Mouse (Mus musculus): ENCODE measurements around the gene Cbr2. TPM values are rescaled to one million over a fixed set of nuclear protein-coding genes. Genes with fewer than 3 reads are reported as not detected.
"Not testable (repeated sequence)": the region's sequence is repeated elsewhere in the genome, so short reads cannot be mapped to it uniquely, and the experiment has no call there.

Cbr2 gene
- polyA plus RNA-seq, 2 experiments: 0.20 TPM; not detected in 1

DNA sequence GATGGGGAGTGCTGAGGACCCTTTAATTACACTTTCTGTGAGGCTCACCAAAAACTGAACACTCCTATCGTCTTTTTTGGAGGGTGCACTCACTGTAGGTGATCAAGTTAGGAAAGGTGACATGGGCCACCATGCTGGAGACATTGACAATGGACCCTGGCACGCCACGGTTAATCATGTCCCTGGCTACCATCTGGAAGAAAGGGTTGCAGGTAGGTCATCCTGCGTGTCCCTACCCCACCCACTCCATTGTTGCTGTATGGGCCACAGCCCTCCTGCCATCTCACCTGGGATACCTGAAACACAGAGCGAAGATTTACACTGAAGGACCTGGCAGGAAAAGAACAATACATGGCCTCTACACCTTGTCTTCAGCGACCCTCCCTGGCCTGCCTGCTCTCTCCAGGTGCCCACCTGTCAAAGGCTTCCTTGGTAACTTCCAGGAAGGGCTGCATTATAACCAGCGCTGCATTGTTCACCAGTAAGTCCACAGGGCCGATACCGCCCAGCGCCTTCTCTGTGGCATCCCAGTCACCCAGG is 1.5 kb downstream of the Cbr2 start:
- Histone ChIP-seq H3K4me3 (ENCODE audit: insufficient read depth in 1 of 2, low read depth in 2 of 2, low read length in 2 of 2) (no peak overlapping the region), H3K4me1 (replicated peaks; ENCODE audit: control insufficient read depth in 2 of 2, insufficient read depth in 2 of 2, low read length in 1 of 2) (peaks cover 0 to 6% of the 10 kb centered on the region in 2 experiments; a peak in 2 of 4 replicates), H3K9me3 (ENCODE audit: control insufficient read depth, low read length) (no peaks in the 10 kb centered on the region), H3K36me3 (replicated peaks; ENCODE audit: control insufficient read depth, insufficient read depth, low read depth) (no peaks in the 10 kb centered on the region), H3K27ac (no peak overlapping the region), H3K27me3 (ENCODE audit: control insufficient read depth, insufficient read depth, low read length) (no peaks in the 10 kb centered on the region), H3K9ac (replicated peaks) (no peak overlapping the region), H3K4me2 (ENCODE audit: low read depth) (no peak overlapping the region)
- WGBS (ENCODE audit: insufficient replicate concordance): 68% methylated on average over 10 of the region's 10 CpGs
- TF ChIP-seq CTCF (IDR thresholded peaks at IDR 0.05; ENCODE audit: low read depth): no peak
- TF ChIP-seq EP300 (IDR thresholded peaks at IDR 0.05; ENCODE audit: low read depth): no peak
- ATAC-seq (ENCODE audit: insufficient read depth) (no peak), DNase-seq (ENCODE audit: low read depth in 3 of 3, low spot score in 3 of 3) (no peak)

DNA sequence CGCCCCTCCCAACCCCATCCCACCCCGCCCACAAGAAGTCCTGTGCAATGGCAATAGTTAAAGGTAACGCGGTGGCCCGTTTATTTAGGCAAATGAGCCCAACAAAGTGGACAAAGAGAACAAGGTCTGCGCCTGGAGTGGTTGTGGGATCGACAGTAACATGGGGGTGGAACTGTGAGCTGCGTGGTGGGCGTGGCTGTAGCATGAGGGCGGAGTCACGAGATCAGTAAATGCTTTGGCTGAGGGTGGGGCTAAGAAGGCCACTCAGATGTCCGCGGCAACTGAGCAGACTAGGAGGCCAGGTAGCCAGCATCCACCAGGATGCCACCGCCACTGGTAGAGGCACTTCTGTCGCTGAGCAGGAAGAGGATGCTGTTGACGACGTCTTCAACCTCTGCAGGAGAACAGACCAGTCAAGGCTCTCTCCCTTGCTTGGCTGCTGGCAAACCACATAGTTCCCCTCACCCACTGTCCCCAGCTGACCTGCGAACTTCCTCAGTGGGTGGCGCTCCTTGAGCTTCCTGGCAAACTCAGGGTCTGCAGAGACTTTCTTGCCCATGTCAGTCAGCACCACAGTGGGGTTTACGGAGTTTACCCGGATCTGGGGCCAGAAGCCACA is 2.4 kb downstream of the Cbr2 start:
- DNase-seq (ENCODE audit: low read depth in 3 of 3, low spot score in 3 of 3) (peak in 1 of 3 experiments; percentile 47), ATAC-seq (ENCODE audit: insufficient read depth) (peak; percentile 24; the same call in 1 of the 2 replicates)
- H3K27me3 ChIP-seq (ENCODE audit: control insufficient read depth, insufficient read depth, low read length); H3K27ac ChIP-seq; H3K36me3 ChIP-seq (replicated peaks; ENCODE audit: control insufficient read depth, insufficient read depth, low read depth); H3K4me1 ChIP-seq (replicated peaks; ENCODE audit: control insufficient read depth in 2 of 2, insufficient read depth in 2 of 2, low read length in 1 of 2); H3K9ac ChIP-seq (replicated peaks); H3K9me3 ChIP-seq (ENCODE audit: control insufficient read depth, low read length): not testable (repeated sequence)
- WGBS (ENCODE audit: insufficient replicate concordance): 3% methylated on average over 17 of the region's 21 CpGs
- peak overlapping the region; percentile 43 for H3K4me2 ChIP-seq (ENCODE audit: low read depth)
- H3K4me3 ChIP-seq (ENCODE audit: insufficient read depth in 1 of 2, low read depth in 2 of 2, low read length in 2 of 2): 0 out of 4 replicates have a peak overlapping the region, but pooled peaks of 1 of the 2 experiments have one; percentile 6

DNA sequence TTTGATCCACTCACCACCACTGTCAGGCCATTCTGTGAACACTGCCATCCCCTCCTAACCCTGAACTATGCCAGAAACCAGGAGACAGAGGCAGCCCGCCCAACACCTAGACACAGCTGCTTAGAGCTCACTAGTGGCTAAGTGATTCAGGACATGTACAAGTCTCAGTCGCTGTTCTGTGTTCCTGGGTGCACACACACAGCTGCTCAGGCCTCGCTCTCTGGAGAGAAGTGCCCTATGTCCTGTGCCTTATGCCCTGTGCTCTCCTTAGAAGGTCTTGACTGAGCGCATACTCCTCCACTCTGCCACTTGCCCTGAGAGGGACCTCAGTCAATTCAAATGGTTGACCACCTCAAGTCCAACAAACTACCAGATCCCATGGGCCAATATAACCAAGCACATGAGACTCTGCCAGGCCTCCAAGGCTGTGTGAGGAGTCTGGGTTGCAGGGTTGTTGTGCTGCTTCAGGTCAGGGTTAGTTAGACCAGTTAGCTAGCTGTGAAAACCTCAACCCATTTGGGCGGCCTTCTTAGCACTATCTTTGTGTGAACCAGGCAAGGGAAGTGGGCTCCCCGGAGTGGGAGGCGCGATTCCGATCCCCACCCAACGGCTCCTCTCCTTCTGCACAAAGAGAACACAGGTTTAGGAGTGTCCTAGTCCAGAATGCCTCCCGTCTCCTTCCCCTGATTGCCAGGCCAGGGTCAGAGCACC is 3.2 kb downstream of the Cbr2 start:
- 66% methylated on average over 11 of the region's 11 CpGs for WGBS (ENCODE audit: insufficient replicate concordance)
- Histone ChIP-seq H3K9ac (replicated peaks) (no peak overlapping the region), H3K4me1 (replicated peaks; ENCODE audit: control insufficient read depth in 2 of 2, insufficient read depth in 2 of 2, low read length in 1 of 2) (peaks cover 0 to 6% of the 10 kb centered on the region in 2 experiments; a peak in 2 of 4 replicates), H3K4me2 (ENCODE audit: low read depth) (peak overlapping the region; percentile 43; the same call in 1 of the 2 replicates), H3K9me3 (ENCODE audit: control insufficient read depth, low read length) (no peaks in the 10 kb centered on the region), H3K27ac (no peak overlapping the region), H3K27me3 (ENCODE audit: control insufficient read depth, insufficient read depth, low read length) (no peaks in the 10 kb centered on the region), H3K4me3 (ENCODE audit: insufficient read depth in 1 of 2, low read depth in 2 of 2, low read length in 2 of 2) (no peak overlapping the region), H3K36me3 (replicated peaks; ENCODE audit: control insufficient read depth, insufficient read depth, low read depth) (no peaks in the 10 kb centered on the region)
- ATAC-seq (ENCODE audit: insufficient read depth) (no peak), DNase-seq (ENCODE audit: low read depth in 3 of 3, low spot score in 3 of 3) (no peak)
- no peak for TF ChIP-seq EP300 (IDR thresholded peaks at IDR 0.05; ENCODE audit: low read depth)
- no peak for TF ChIP-seq CTCF (IDR thresholded peaks at IDR 0.05; ENCODE audit: low read depth)

DNA sequence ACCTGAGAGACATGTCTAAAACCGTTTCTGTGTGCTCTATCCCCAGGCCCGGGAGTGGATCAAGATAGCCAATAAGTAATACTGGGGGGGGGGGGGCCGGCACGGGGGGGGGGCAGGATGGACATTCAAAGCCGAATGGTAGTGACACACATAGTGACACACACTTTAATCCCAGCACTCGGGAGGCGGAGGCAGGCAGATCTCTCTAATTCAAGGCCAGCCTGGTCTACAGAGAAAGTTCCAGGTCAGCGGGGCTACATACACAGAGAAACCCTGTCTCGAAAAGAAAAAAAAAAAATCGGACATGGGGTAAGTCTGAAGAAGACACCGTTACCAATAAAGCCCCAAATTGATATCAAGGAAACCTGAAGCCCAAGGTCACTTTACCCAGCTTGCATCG is 4.3 kb downstream of the Cbr2 start:
- DNase-seq (ENCODE audit: low read depth in 3 of 3, low spot score in 3 of 3) (no peak), ATAC-seq (ENCODE audit: insufficient read depth) (no peak)
- H3K4me2 ChIP-seq (ENCODE audit: low read depth): peak overlapping the region; percentile 79
- H3K9ac ChIP-seq (replicated peaks): no peak overlapping the region; the same call in 1 of the 2 replicates
- peaks cover 0 to 6% of the 10 kb centered on the region in 2 experiments; a peak in 2 of 4 replicates for H3K4me1 ChIP-seq (replicated peaks; ENCODE audit: control insufficient read depth in 2 of 2, insufficient read depth in 2 of 2, low read length in 1 of 2)
- no peak for TF ChIP-seq EP300 (IDR thresholded peaks at IDR 0.05; ENCODE audit: low read depth)
- TF ChIP-seq CTCF (IDR thresholded peaks at IDR 0.05; ENCODE audit: low read depth): no peak
- H3K27ac ChIP-seq: no peak overlapping the region
- no peaks in the 10 kb centered on the region for H3K36me3 ChIP-seq (replicated peaks; ENCODE audit: control insufficient read depth, insufficient read depth, low read depth)
- H3K9me3 ChIP-seq (ENCODE audit: control insufficient read depth, low read length): no peaks in the 10 kb centered on the region
- H3K4me3 ChIP-seq (ENCODE audit: insufficient read depth in 1 of 2, low read depth in 2 of 2, low read length in 2 of 2): no peak overlapping the region
- peaks cover 3% of the 10 kb centered on the region; the same call in 1 of the 2 replicates for H3K27me3 ChIP-seq (ENCODE audit: control insufficient read depth, insufficient read depth, low read length)
- WGBS (ENCODE audit: insufficient replicate concordance): 45% methylated on average over 12 of the region's 12 CpGs

DNA sequence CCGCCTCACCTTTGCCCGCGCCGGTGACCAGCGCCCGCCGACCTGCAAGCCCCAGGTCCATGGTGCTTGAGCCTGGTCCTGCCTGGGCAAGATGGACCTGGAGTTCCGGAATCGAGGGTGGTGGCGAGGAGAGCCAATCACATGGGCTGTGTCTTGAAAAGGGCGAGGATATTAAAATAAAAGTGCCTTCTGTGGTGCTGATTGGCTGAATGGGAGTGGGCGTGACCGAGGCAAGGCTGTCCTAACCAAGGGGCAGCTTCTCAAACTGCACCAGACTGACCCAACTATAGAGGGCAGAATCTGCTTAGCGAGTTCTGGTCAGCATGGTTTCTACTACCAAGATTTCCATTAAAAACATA is 4.8 kb downstream of the Cbr2 start, which contains the start of gene Dcxr:
Dcxr (minus strand) TSS at position 113 of the 359 bp plus-strand sequence.
- peak within 1 kb of the TSS; percentile 49 for H3K9ac ChIP-seq (replicated peaks)
- peak within 1 kb of the TSS; percentile 46 to 62 for H3K4me3 ChIP-seq (ENCODE audit: insufficient read depth in 1 of 2, low read depth in 2 of 2, low read length in 2 of 2)
- TF ChIP-seq CTCF (IDR thresholded peaks at IDR 0.05; ENCODE audit: low read depth) (peak; percentile 50), EP300 (IDR thresholded peaks at IDR 0.05; ENCODE audit: low read depth) (no peak)
- H3K27me3 ChIP-seq (ENCODE audit: control insufficient read depth, insufficient read depth, low read length): peaks cover 7% of the 10 kb centered on the region
- DNase-seq (ENCODE audit: low read depth in 3 of 3, low spot score in 3 of 3) (peak; percentile 75 to 80 (median 78)), ATAC-seq (ENCODE audit: insufficient read depth) (peak; percentile 83)
- H3K9me3 ChIP-seq (ENCODE audit: control insufficient read depth, low read length): no peaks in the 10 kb centered on the region
- no peaks in the 10 kb centered on the region for H3K36me3 ChIP-seq (replicated peaks; ENCODE audit: control insufficient read depth, insufficient read depth, low read depth)
- no peak within 1 kb of the TSS for H3K27ac ChIP-seq
- peak within 1 kb of the TSS; percentile 79 for H3K4me2 ChIP-seq (ENCODE audit: low read depth)
- WGBS (ENCODE audit: insufficient replicate concordance): under 1% methylated on average over 14 of the region's 14 CpGs
- peaks cover 0 to 6% of the 10 kb centered on the region in 2 experiments; a peak in 2 of 4 replicates for H3K4me1 ChIP-seq (replicated peaks; ENCODE audit: control insufficient read depth in 2 of 2, insufficient read depth in 2 of 2, low read length in 1 of 2)
